Mouse (Mus musculus) 3134 (cell line): Measurements from ENCODE around the gene Mcu.

Experiments
- DNase-seq: peaks from one replicate; pipeline ENCODE4 v3.0.0-alpha.2; 2011; ENCODE audit warnings: low spot score; ENCODE audit not compliant: insufficient read length; ENCODE audit errors: extremely low read depth

The Mcu gene

GRCm38 (mm10) chr10:59441735-59442134 lies 174.8 kb downstream of the Mcu start, which contains the start of gene Oit3:
Gene Oit3 (minus strand): TSS chr10:59441778.
- no peak for DNase-seq

- no peak for DNase-seq
Measured at GRCm38 (mm10) chr10:59440177-59440576, 176.3 kb downstream of the Mcu start.

- DNase-seq = no peak
Measured at GRCm38 (mm10) chr10:59439508-59439931, 177.0 kb downstream of the Mcu start.

GRCm38 (mm10) chr10:59438651-59439050 lies 177.8 kb downstream of the Mcu start:
- DNase-seq = no peak

- DNase-seq = no peak
Measured at GRCm38 (mm10) chr10:59435746-59436145, 180.7 kb downstream of the Mcu start.

- DNase-seq = peak; percentile 65
Measured at GRCm38 (mm10) chr10:59430701-59431218, 185.7 kb downstream of the Mcu start.

- no peak for DNase-seq
Measured at GRCm38 (mm10) chr10:59429448-59430135, 186.9 kb downstream of the Mcu start.

GRCm38 (mm10) chr10:59426371-59426770 lies 190.1 kb downstream of the Mcu start:
- no peak for DNase-seq

- peak; percentile 28 for DNase-seq
Measured at GRCm38 (mm10) chr10:59425369-59425768, 191.1 kb downstream of the Mcu start.

- no peak for DNase-seq
Measured at GRCm38 (mm10) chr10:59424453-59424852, 192.0 kb downstream of the Mcu start.

- no peak for DNase-seq
Measured at GRCm38 (mm10) chr10:59419516-59419915, 197.0 kb downstream of the Mcu start.

GRCm38 (mm10) chr10:59416623-59417022 lies 199.9 kb downstream of the Mcu start:
- DNase-seq = no peak

- DNase-seq = no peak
Measured at GRCm38 (mm10) chr10:59413711-59414110, 202.8 kb downstream of the Mcu start.

- DNase-seq = no peak
Measured at GRCm38 (mm10) chr10:59410264-59410663, 206.2 kb downstream of the Mcu start.

- no peak for DNase-seq
Measured at GRCm38 (mm10) chr10:59408499-59408898, 208.0 kb downstream of the Mcu start.

- no peak for DNase-seq
Measured at GRCm38 (mm10) chr10:59403793-59404149, 212.7 kb downstream of the Mcu start.

- no peak for DNase-seq
Measured at GRCm38 (mm10) chr10:59402899-59403792, 213.3 kb downstream of the Mcu start, which contains the start of gene Pla2g12b. Gene Pla2g12b (plus strand): TSS chr10:59403660.
